Mouse (Mus musculus) liver, embryonic 15.5 days (tissue): ENCODE measurements around the gene Vrk2. TPM values are rescaled to one million over a fixed set of nuclear protein-coding genes. Genes with fewer than 3 reads are reported as not detected.

Experiments
- ATAC-seq: fragments of 200-750 bp; cut with Nextera tagmentation; 2 replicates; pipeline ENCODE4 v1.8.0; 2017; ENCODE audit warnings: moderate number of reproducible peaks, mild to moderate bottlenecking, moderate library complexity; ENCODE audit not compliant: insufficient read depth
- H3K27ac ChIP-seq: fragments of 300-500 bp; sonication (generic); replicated peaks from 2 replicates; pipeline ENCODE4 v1.5.1; 2015; ENCODE audit warnings: mild to moderate bottlenecking, inconsistent platforms
- H3K27me3 ChIP-seq: fragments of 300-500 bp; sonication (generic); 2 replicates; pipeline ENCODE4 v1.6.1; 2015; ENCODE audit warnings: mild to moderate bottlenecking, inconsistent platforms
- H3K36me3 ChIP-seq: fragments of 300-500 bp; sonication (generic); replicated peaks from 2 replicates; pipeline ENCODE4 v1.6.1; 2015; ENCODE audit warnings: moderate library complexity, mild to moderate bottlenecking, inconsistent platforms
- H3K4me1 ChIP-seq: fragments of 300-500 bp; sonication (generic); replicated peaks from 2 replicates; pipeline ENCODE4 v1.6.1; 2015; ENCODE audit warnings: inconsistent platforms
- H3K4me2 ChIP-seq: fragments of 300-500 bp; sonication (generic); 2 replicates; pipeline ENCODE4 v1.6.1; 2015; ENCODE audit warnings: moderate library complexity, mild to moderate bottlenecking, inconsistent platforms
- H3K4me3 ChIP-seq: fragments of 300-500 bp; sonication (generic); replicated peaks from 2 replicates; pipeline ENCODE4 v1.5.1; 2015; ENCODE audit warnings: mild to moderate bottlenecking, inconsistent platforms
- H3K9ac ChIP-seq: fragments of 300-500 bp; sonication (generic); 2 replicates; pipeline ENCODE4 v1.6.1; 2015; ENCODE audit warnings: moderate library complexity, mild to moderate bottlenecking, inconsistent platforms
- H3K9me3 ChIP-seq: fragments of 300-500 bp; sonication (generic); replicated peaks from 2 replicates; pipeline ENCODE4 v1.6.1; 2016; ENCODE audit warnings: inconsistent platforms
- WGBS: fragments of 180-500 bp; shearing (Covaris S2); methylation state at CpG from one replicate; pipeline ENCODE4 v1.1.7; 2015; ENCODE audit warnings: mixed read lengths; ENCODE audit not compliant: insufficient replicate concordance; 5-methylcytosine and 5-hydroxymethylcytosine counted together
- polyA plus RNA-seq: library from polyadenylated mRNA; unstranded; fragments of >200 nt; fragmentation: Nextera tagmentation; extraction: Ambion mirVana; gene quantifications from 2 replicates; pipeline ENCODE4 v1.2.1, GENCODE M21; 2015

Gene Vrk2
- 22.6 and 23.8 TPM in 2 replicates for polyA plus RNA-seq

DNA sequence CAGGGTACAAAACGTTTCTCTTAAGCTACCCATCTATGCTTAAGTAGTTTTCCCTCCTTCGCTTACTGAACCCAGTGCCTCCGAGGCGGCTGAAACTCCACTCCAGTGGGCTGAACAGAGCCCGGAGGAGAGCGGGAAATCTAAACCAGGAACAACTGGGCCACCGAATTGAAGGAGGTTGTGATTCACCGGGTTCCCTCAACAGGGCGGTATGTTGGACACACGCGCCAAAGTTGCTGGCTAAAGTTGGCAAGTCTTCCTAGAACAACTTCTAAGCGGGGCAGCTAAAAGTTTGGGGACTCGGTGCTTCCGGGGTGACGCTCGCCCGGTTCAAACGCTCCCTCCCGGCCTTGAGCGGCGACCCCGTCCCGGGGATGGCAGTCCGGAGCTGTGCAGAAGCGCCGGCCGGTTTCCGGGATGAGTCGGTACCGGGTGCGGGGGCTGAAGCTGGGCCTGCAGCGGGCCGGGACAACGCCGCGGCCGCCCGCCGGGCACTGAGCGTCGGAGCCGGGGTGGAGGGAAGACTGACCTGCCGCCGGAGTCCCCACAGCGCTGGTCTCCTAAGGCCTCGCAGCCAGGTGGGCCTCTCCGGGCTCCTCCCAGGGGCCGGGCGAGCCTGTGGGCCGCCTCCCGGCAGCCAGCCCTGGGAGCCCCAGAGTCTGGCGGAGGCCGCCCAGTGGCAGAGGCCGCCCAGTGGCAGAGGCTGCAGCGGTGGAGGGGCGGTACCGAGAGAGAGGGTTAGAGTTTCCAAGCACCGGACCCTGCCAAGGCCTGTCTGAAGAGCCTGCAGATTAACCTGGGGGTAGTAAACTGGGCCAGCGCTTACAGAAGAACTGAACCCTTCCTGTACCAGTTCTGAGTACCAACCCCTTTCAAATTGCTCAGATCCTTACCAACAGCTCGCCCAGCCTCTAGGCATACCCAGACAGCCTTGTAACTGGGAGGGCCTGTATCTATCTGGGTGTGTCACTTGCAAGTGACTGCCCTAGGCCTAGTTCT lies at the start of gene Vrk2, which contains the start of gene Gm6899:
Vrk2 (minus strand) TSS at position 939 of the 999 bp plus-strand sequence.
Gm6899 (plus strand) TSS at position 181 of the 999 bp plus-strand sequence.
- peak within 1 kb of the TSS; percentile 96 for H3K9ac ChIP-seq
- ATAC-seq = peak; percentile 99
- peaks cover 24% of the 10 kb centered on the region for H3K36me3 ChIP-seq
- H3K9me3 ChIP-seq = no peaks in the 10 kb centered on the region
- peak within 1 kb of the TSS; percentile 96 for H3K4me3 ChIP-seq
- WGBS = under 1% methylated on average over 60 of the region's 60 CpGs
- peaks cover 42% of the 10 kb centered on the region for H3K4me1 ChIP-seq
- H3K27me3 ChIP-seq = no peaks in the 10 kb centered on the region
- H3K27ac ChIP-seq = peak within 1 kb of the TSS; percentile 97
- peak within 1 kb of the TSS; percentile 80 for H3K4me2 ChIP-seq

DNA sequence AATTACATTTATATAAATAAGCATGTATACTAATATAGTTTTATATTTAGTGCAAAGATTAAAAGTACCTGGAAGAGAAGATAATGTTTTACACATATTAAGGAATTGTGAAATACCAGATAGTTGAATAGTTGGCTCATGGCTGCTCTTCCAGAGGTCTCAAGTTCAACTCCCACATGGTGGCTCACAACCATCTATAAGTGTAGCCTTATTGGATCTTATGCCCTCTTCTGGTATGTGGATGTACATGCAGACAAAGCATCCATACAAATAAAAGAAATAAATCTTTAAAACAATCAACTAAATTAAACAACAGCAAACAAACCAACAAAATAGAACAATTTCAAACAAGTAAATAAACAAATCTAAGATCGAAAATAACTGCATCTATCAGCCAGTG lies 48.3 kb upstream of the Vrk2 start:
- Histone ChIP-seq H3K4me2 (no peak overlapping the region), H3K36me3 (no peaks in the 10 kb centered on the region), H3K9me3 (no peaks in the 10 kb centered on the region), H3K4me3 (no peak overlapping the region), H3K9ac (no peak overlapping the region), H3K27me3 (no peaks in the 10 kb centered on the region), H3K4me1 (no peaks in the 10 kb centered on the region), H3K27ac (no peak overlapping the region)
- 64% methylated on average over 1 of the region's 1 CpGs for WGBS
- no peak for ATAC-seq

DNA sequence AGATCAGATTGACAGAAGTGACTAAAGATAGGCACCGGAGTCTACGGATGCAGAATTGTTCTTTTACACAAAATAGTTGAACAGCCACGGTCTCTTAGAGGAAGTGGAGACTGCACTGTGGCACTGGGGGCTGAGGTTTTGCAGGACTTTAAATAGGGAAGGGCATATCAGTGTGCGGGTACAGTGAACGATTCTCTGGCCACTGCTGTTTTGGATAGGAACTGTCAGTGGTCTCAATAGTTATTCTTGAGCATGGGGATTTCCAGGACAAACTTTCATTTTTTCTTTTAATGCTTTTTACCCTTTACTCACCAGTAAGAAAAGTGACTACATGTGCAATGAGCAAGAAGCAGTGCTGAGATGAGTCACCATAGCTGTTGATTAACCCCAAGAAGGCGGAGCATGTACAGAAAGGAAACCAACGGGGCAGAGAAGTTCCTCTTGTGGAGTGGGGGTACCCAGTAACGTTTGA lies 46.6 kb upstream of the Vrk2 start:
- peak; percentile 72 for ATAC-seq
- Histone ChIP-seq H3K9ac (no peak overlapping the region), H3K4me1 (no peaks in the 10 kb centered on the region), H3K36me3 (no peaks in the 10 kb centered on the region), H3K4me3 (no peak overlapping the region), H3K27me3 (no peaks in the 10 kb centered on the region), H3K9me3 (no peaks in the 10 kb centered on the region), H3K27ac (0 out of 2 replicates have a peak overlapping the region, but pooled peaks have one; percentile 33), H3K4me2 (no peak overlapping the region; the same call in 1 of the 2 replicates)
- 12% methylated on average over 8 of the region's 8 CpGs for WGBS

DNA sequence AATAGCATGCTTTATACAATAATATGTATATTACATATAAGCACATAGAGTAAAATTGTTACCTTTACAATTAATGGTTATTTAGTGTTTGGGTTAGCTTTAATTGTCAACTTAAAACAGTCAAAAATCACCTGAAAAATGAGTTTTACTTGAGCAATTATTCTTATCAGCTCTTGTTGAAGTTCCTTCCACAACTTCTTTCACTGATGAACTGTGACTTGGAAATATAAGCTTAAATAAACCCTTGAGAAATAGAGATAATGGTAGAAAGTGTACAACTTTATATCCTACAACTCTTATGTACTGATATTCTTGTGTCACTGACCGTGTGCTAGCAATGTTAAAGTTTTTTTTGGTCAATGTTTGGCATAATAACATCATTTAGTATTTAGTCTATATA lies 42.4 kb upstream of the Vrk2 start:
- no peak overlapping the region for H3K9ac ChIP-seq
- no peak overlapping the region for H3K4me2 ChIP-seq
- H3K4me1 ChIP-seq = no peaks in the 10 kb centered on the region
- ATAC-seq = no peak
- H3K9me3 ChIP-seq = no peaks in the 10 kb centered on the region
- no peaks in the 10 kb centered on the region for H3K27me3 ChIP-seq
- 48% methylated on average over 1 of the region's 1 CpGs for WGBS
- no peak overlapping the region for H3K4me3 ChIP-seq
- H3K27ac ChIP-seq = no peak overlapping the region
- no peaks in the 10 kb centered on the region for H3K36me3 ChIP-seq

DNA sequence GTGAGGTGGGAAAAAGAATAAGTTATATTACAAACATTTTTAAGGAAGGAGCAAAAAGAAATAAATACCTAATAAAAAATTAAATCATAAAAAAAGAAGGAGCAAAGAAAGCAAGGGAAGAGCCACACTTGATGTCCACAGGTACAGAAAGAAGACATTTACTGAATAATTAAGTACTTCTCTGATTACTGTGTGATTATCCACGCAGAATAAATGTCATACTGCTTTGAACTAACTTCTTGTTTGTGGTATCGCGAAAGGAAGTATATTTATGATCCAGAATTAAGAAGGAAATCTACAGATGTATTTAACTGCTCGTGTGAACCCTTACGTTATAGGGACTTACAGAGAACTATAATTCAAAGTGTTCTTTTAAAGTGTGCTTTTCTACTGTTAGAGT lies 28.9 kb upstream of the Vrk2 start:
- no peak overlapping the region for H3K27ac ChIP-seq
- 67% methylated on average over 5 of the region's 5 CpGs for WGBS
- H3K4me1 ChIP-seq = no peaks in the 10 kb centered on the region
- H3K4me3 ChIP-seq = no peak overlapping the region
- no peaks in the 10 kb centered on the region for H3K9me3 ChIP-seq
- H3K27me3 ChIP-seq = no peaks in the 10 kb centered on the region
- no peak overlapping the region for H3K9ac ChIP-seq
- no peak overlapping the region for H3K4me2 ChIP-seq
- ATAC-seq = no peak
- no peaks in the 10 kb centered on the region for H3K36me3 ChIP-seq

DNA sequence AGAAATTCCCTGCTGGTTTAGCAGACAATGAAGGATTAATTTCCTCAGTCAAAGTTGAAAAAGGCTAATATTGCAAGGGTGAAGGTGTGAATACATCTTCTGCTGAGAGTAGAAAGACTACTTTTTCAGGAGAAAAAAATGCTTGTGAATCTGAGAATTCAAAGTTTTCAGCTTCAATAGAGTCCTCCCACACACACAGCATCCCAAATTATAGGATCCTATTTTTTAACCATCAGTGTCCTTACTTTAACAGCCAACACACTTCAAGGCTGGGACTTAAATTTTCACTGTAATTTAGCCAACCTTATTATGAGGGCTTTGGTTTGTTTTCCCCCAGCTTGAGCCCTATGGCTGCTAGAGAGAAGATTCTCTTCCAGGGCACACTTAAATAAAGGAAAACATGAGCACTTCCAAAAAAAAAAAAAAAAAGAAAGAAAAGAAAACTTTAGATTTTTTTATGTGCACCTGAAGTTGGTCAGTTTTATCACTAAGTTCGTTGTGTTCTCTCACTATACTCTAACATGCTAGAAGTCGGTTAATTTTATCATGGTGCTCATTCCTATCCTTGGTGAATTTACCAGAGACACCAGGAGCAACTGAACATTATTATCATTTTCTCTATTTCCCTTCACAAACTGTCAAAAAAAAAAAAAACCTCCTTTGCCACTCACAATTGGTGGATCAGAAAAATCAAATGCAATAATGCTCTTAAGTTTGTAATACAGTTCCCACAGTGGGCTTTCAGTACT lies 24.9 kb upstream of the Vrk2 start:
- Histone ChIP-seq H3K36me3 (no peaks in the 10 kb centered on the region), H3K9ac (no peak overlapping the region), H3K4me1 (no peaks in the 10 kb centered on the region), H3K27ac (no peak overlapping the region), H3K4me3 (no peak overlapping the region), H3K9me3 (no peaks in the 10 kb centered on the region), H3K4me2 (no peak overlapping the region), H3K27me3 (no peaks in the 10 kb centered on the region)
- 59% methylated on average over 2 of the region's 2 CpGs for WGBS
- no peak for ATAC-seq

DNA sequence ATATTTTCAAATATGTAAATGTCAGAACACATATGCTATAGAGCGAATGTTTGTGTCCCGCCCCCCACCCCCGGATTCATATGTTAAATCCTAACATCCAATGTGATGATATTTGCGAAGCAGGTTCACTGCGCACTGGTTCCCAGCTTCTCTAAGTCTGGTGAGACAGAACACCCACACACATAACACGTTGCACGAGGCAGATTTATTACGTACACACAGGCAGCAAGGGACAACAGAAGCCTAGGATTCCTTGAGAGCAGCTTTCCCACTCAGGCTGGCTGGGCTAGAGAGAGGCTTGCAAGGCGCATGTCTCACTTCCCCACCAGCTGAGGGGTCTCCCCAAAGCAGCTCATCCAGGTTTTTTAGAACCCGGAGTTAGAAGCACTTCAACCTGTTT lies 15.0 kb upstream of the Vrk2 start:
- no peaks in the 10 kb centered on the region for H3K27me3 ChIP-seq
- no peak overlapping the region for H3K27ac ChIP-seq
- H3K9ac ChIP-seq = no peak overlapping the region
- H3K36me3 ChIP-seq = no peaks in the 10 kb centered on the region
- H3K4me3 ChIP-seq = no peak overlapping the region
- H3K9me3 ChIP-seq = no peaks in the 10 kb centered on the region
- no peak for ATAC-seq
- no peak overlapping the region for H3K4me2 ChIP-seq
- WGBS = 67% methylated on average over 10 of the region's 10 CpGs
- no peaks in the 10 kb centered on the region for H3K4me1 ChIP-seq

DNA sequence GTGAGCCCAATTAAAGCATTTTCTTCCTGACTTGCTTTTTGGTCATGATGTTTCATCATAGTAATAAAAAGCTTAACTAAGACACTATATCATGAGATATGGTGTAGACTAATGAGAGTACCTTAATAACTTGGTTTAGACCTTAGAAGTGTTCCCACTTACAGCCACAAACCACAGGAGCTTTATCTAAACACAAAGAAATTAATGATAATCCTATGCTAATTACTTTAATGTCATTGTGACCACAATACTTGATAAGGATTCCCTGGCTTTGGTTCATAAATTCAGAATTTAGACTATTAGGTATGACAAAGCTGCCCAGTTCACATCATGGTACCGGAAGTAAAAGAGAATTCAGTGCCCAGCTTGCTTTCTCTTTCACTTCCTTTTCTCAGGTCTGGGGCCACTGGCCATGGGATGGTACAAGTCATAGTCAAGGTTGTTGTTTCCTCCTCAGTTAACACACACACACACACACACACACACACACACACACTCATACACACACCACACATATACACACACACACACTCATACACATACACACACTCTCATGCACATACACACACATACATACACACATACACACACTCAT lies 10.4 kb upstream of the Vrk2 start:
- Histone ChIP-seq H3K9me3 (no peaks in the 10 kb centered on the region), H3K27ac (no peak overlapping the region), H3K4me1 (peaks cover 14% of the 10 kb centered on the region), H3K4me2 (no peak overlapping the region), H3K36me3 (no peaks in the 10 kb centered on the region), H3K9ac (no peak overlapping the region), H3K4me3 (no peak overlapping the region), H3K27me3 (no peaks in the 10 kb centered on the region)
- 61% methylated on average over 1 of the region's 1 CpGs for WGBS
- no peak for ATAC-seq

DNA sequence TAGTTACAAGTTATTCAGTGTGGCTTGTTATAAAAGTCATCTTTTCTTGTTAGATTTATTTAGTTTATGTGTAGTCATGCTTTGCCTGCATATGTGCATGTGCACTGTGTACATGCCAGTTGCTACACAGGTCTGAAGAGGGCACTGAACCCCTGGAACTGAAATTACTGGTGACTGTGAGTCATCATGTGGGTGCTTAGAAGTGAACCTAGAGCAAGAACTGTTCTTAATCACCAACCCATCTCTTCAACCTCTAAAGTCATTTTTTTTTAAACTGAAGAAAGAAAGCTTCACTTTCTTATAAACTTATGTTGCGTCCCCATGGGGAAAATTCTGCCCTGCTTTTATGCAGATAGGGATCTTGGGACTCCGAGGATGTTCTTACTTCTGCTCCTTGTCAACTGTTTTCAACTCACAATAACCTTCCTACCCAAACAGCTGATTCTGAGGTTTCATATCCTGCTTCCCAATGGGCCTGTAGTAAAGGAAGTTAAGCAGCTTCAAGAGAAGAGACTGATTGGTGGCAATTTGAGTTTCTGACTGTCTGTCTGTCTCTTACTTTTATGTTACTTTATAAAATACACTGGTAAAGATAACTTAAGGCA lies 7.9 kb upstream of the Vrk2 start:
- H3K9me3 ChIP-seq = no peaks in the 10 kb centered on the region
- no peaks in the 10 kb centered on the region for H3K36me3 ChIP-seq
- no peak for ATAC-seq
- 49% methylated on average over 2 of the region's 2 CpGs for WGBS
- H3K9ac ChIP-seq = no peak overlapping the region
- H3K4me3 ChIP-seq = no peak overlapping the region
- H3K4me2 ChIP-seq = no peak overlapping the region
- H3K4me1 ChIP-seq = peaks cover 33% of the 10 kb centered on the region
- H3K27me3 ChIP-seq = no peaks in the 10 kb centered on the region
- no peak overlapping the region for H3K27ac ChIP-seq

DNA sequence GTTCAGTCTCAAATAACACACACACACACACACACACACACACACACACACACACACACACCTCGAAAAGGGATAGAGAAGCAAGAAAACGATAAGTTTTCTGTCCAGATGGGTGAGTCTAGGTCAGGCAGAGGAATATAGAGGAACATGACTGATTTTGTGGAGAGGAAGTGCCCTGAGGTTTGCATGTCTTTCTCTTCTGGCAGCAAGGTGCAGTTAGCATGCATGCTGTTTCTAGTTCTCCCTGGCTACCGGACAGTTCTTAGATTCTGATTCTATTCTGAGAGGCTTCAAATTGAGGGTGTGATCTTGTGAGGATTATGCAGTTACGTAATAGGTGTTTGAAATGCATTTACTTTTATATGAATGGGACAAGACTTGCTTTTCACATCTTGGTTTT lies 6.9 kb upstream of the Vrk2 start:
- no peak for ATAC-seq
- peaks cover 40% of the 10 kb centered on the region for H3K4me1 ChIP-seq
- no peak overlapping the region for H3K9ac ChIP-seq
- WGBS = 49% methylated on average over 4 of the region's 4 CpGs
- H3K27me3 ChIP-seq = no peaks in the 10 kb centered on the region
- H3K4me3 ChIP-seq = no peak overlapping the region
- no peak overlapping the region for H3K4me2 ChIP-seq
- H3K9me3 ChIP-seq = no peaks in the 10 kb centered on the region
- no peaks in the 10 kb centered on the region for H3K36me3 ChIP-seq
- 0 out of 2 replicates have a peak overlapping the region, but pooled peaks have one; percentile 24 for H3K27ac ChIP-seq
